Mouse (Mus musculus): ENCODE results near the gene Hist1h4f.

- TF ChIP-seq POLR2A (IDR thresholded peaks at IDR 0.05; ENCODE audit: borderline replicate concordance, extremely low read depth, insufficient read depth, insufficient read length, poor library complexity, severe bottlenecking) = no peak
- no peak for TF ChIP-seq CTCF (IDR thresholded peaks at IDR 0.05; ENCODE audit: borderline replicate concordance, extremely low read depth, insufficient read depth, insufficient read length)
These were observed 39.8 kb upstream of the Hist1h4f start for GRCm38 (mm10) chr13:23591206-23591605.
